In the genomic region with DNA sequence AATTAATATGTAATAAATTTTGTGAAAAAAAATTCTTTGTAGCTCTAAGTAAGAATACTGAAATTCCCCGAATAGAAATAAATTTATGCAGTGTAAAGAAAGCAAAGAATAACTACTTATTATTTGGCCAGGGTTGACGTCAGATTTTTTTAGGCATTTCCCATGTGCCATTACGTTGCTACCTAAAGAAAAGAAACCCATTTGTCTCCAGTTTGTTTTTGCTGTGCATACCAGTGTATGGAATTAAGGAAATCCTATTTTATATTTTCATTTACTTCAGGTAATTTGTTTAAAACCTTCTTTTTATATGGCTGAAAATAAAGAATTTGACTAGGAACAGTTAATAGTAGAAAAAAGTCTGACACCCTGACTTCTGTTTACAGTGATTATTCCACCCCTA, we compare ENCODE assay signal across 14 mouse cellular contexts.
"Had no signal": no experiment of that assay in that cellular context is flagged by ENCODE, and none has a peak within 500 bp of the region (broad histone marks: within the 10 kb centered on the region; RNA-seq: fewer than 3 reads in every experiment).

No protein-coding gene starts in this region.

- H3K9me3 ChIP-seq: kidney, embryonic 15.5 days; limb, embryonic 15.5 days; liver, embryonic 12.5 days; midbrain, embryonic 15.5 days; neural tube, embryonic 15.5 days had no signal

- H3K27me3 ChIP-seq: kidney, embryonic 15.5 days; limb, embryonic 15.5 days; liver, embryonic 12.5 days; midbrain, embryonic 15.5 days; neural tube, embryonic 15.5 days had no signal

- H3K36me3 ChIP-seq: kidney, embryonic 15.5 days; limb, embryonic 15.5 days; liver, embryonic 12.5 days; midbrain, embryonic 15.5 days; neural tube, embryonic 15.5 days had no signal

- ATAC-seq: liver, embryonic 12.5 days had no signal

- H3K27ac ChIP-seq: kidney, embryonic 15.5 days; left cerebral cortex, adult 2 months; limb, embryonic 15.5 days; liver, embryonic 12.5 days; midbrain, embryonic 15.5 days; neural tube, embryonic 15.5 days had no signal

- H3K4me2 ChIP-seq: kidney, embryonic 15.5 days; limb, embryonic 15.5 days; liver, embryonic 12.5 days; lung, embryonic 14.5 days; midbrain, embryonic 15.5 days; neural tube, embryonic 15.5 days had no signal

- H3K4me1 ChIP-seq: kidney, embryonic 15.5 days; limb, embryonic 15.5 days; liver, embryonic 12.5 days; midbrain, embryonic 15.5 days; neural tube, embryonic 15.5 days had no signal

- H3K9ac ChIP-seq: kidney, embryonic 15.5 days; limb, embryonic 15.5 days; liver, embryonic 12.5 days; lung, embryonic 14.5 days; midbrain, embryonic 15.5 days; neural tube, embryonic 15.5 days had no signal

- H3K4me3 ChIP-seq: kidney, embryonic 15.5 days; left cerebral cortex, adult 2 months; limb, embryonic 15.5 days; liver, embryonic 12.5 days; midbrain, embryonic 15.5 days; neural tube, embryonic 15.5 days had no signal

- DNase-seq: kidney, adult 18-20 months; kidney, postnatal 14 days; lung, embryonic 14.5 days; lung, postnatal 10 days; lung, postnatal 4 days; right cerebral cortex, adult 18-20 months; right cerebral cortex, postnatal 25 days; thymus, postnatal 36 days had no signal
